Mouse (Mus musculus): ENCODE measurements at regions not wholly inside any gene's neighbourhood (a gene's known extent, or its start where the extent isn't known, plus 50 kb on each side); places are given as distances from the start of the nearest gene placed in this dataset.

DNA sequence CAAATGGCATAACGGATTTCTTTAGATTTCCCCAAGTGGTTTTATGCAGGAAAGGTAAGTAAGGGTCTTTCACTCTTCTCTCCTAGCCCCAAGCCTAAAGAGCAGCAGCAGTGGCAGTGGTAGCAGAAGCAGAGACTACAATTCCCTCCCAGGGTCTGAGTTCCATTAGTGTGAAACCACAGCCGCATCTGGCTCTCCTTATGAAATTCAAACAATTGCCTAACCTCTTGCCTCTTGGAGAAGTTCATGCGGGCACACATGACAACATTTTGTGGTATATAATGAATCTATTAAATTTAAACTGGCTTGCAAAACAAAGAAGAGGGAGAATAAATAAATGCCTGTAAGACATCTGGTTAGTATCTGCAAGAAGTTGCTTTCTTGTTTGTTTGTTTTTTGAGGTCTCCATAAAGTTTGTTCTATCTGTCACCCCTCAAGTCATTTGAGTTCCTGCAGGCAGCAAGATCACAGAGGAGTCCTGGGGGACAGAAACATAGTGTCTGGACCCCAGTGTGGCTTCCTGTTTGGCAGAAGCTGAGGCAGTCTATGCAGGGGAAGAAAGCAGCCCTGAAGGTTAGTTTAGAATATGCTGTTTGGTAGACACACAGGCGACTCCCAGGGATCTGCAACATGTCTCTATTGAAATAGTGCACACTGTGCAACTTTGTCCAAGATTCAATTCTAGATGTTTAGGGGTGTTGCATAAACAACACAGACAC is 578.9 kb downstream of the Kctd12 start:
- DNase-seq (ENCODE audit: low read depth, low spot score): peak; percentile 29

DNA sequence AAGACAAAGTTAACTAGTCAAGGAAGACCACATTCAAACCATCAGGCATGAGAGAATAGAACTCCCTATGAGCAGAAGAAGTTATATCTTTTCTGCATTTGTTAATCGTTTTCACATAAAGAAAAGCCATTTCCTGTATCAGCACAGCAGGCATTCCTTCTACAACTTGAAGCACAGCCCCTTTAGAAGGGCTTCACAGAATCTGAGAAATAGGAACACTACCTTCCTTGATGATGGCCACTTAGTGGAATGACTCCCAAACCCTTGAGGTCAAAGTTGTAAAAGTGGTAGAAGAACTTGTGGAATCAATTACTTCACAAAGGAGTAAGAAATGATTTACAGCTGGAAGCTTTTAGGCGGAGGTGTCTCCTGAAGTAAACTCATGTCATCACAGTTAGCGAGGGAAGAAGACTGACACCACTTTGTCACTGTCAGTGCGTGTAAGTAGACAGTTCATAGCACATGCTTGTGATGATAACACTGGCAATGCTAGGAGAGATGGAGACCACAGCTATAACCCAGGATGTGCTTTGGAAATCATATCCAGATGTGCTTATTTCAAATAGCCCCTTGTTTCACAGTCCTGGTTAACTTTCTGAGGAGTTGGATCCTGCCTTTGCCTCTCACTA is 580.3 kb downstream of the Kctd12 start:
- DNase-seq (ENCODE audit: low read depth, low spot score): peak; percentile 75

DNA sequence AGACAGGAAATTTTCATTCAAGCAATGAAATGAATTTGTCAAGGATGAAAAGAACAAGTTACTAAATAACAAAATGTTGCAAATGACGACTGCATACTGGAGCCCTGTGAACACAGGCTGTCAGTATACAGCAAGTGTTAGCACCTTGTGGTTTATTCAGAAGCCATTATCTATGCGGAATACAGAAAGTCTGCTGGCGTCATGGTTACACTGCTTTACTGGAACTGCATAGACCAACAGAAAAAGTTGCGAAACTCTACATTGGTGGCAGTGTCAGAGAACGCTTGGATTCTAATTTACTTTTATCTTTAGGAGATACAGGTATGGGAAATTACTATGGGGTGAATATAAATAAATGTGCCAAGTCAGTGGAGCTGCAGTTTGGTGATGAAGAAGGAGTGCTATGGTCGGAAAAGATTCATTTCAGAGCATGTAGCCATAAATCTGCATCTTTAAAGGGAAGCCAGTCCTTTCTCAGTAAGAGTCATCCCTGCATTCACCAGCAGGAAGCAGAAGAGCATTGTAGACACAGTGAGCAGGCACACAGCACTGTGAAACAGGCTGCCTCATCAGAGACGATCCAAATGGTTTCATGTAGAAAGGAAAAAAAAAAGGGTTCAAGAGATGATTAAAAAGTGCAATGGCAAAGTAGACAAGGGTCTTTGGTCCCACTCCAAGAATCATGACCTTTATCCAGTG is 586.3 kb downstream of the Kctd12 start:
- no peak for DNase-seq (ENCODE audit: low read depth, low spot score)

DNA sequence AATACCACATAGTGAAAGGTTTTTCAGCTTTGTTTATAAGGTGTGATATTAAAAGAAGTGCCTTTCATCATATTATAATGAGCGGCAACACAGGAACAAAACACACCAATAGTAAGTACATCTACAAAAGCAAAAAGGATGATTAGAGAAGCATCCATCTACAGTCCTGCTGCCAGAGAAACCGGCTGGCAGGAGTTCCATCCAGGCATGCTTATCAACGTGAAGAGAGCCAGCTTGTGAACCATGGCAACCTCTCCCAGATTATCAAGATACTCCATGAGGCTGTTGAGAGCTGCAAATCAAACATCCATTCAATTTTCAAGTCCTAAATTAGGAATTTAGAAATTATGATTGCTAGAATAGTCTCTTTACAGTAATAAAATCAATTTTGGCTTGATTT is 590.1 kb downstream of the Kctd12 start:
- DNase-seq (ENCODE audit: low read depth, low spot score): no peak

DNA sequence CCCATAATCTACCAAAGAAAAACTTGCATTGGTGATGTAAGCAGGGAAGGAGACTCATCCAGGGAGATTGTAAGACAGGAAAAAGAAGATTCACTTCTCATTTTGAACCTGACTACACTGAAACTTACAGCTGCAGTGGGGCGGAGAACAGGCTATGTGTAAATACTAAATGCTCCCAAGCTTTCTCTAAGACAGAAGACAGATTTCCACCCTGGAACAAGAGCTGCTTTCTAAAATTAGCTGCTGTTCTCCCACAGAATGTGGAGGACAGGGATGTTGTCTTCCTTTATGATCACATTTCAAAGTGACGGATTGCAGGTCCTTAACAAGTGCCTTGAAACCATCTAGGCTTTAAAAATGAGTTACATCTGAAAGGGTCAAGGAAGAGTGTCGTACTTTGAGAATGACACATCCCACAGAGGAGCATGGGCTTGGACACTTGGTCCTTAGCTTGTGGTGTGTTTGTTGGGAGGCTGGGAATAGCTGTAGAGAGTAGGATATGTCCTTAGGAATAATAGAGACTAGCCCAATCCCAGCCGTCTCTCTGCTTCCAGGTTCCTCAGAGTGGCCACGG is 609.4 kb downstream of the Kctd12 start:
- DNase-seq (ENCODE audit: low read depth, low spot score): no peak

DNA sequence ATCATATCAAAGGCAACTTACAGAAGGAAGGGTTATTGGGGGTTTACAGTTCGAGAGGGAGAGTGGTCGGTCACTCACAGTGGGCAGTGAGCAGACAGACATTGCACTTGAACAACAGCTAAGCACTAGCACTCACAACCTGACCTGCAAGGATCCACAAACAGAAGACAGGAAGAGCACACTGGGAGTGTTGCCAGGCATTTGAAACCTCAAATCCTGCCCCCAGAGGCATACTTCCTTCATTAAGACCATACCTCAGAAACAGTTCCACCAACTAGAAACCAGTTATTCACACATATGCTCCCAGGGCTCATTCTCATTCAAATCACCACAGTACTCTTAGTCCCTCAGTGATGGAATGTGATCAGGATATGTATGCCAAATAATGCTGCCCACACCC is 620.8 kb downstream of the Kctd12 start:
- no peak for DNase-seq (ENCODE audit: low read depth, low spot score)

DNA sequence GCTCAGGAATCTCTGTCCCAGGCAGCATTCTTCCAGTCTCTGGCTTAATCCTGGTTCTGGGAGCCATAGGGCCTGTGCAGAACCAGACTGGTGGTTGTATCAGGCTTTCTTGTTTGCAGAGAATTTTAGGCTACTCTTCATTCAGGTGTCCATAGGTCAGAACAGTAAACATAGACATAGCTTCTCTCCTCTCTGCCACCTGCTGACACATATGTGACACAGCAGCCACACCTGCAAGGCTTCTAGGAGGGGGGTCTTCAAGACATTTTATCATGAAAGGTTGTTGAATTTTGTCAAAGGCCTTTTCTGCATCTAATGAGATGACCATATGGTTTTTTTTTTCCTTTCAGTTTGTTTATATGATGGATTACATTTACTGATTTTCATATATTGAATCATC is 599.7 kb downstream of the Lmo7 start:
- DNase-seq (ENCODE audit: low read depth, low spot score): no peak

DNA sequence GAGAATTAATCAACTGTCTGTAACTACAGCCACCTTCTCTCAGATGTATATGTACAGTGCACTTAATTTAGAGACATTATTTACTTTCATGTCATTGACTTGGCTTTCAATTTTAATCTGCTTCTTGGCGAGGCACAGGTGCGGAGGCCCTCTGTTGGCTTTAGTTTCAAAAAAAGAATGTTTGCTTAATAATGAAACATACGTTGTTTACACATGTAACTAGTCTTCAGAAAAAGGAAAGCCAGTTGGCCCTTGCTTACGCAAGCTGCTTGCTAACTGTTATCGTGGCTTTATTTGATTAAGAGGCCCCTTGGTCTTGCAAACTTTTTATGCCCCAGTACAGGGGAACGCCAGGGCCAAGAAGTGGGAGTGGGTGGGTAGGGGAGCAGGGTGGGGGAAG is 576.6 kb downstream of the Lmo7 start:
- no peak for DNase-seq (ENCODE audit: low read depth, low spot score)

DNA sequence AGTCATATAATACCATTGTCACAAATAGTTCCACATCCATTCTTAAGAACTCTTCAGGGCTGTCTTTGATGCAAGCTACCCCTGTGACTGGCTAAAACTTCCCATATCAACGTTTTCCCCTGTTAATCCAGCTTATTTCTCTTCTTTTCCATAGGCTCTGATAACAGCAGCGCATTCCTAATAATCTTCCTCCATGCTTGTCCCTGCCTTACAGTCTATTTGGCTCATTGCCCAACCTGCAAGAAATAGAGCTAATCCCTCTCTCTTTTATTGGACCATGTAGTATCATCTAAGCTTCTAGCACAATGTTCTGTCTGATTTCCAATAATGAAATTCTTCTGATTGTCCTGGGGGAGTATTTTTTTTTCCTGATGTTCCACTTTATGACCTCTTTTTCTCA is 573.1 kb downstream of the Lmo7 start:
- no peak for DNase-seq (ENCODE audit: low read depth, low spot score)

DNA sequence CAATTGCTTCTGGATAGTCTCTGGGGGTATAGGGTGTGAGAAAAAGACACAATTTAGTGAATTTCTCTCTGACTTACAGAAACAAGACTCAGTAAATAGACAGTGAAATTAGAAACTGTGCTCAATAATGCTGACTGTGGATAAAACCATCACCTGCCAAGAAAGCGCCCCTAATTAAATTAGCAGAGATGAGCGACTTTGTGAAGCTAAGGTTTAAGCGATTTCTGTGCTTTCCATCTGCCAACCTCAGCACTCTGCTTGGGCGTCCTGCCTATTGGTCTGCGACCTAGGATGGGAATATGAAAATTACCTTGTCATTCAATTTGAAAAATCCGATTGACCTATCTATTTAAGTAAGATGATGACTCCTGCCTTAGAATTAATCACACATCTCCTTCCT is 570.5 kb downstream of the Lmo7 start:
- no peak for DNase-seq (ENCODE audit: low read depth, low spot score)

DNA sequence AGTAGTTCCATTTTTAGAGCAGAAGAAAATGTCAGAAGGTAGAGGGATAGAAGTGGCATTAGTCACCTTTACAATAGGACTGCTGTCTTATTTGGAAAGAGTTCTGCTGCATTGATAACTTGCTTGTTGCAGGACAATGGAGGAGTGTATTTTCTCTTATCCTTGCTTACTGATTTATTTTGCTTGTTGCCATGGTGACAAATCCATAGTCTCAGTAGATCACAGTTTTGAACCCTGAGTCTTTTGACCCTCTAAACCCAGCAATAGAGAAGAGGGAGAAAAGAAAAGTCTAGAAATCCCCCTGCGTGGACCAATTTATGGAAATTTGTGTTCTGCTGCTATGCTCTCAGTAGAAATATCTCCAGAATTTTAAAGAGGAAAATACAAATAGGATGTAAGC is 561.6 kb downstream of the Lmo7 start:
- peak; percentile 13 for DNase-seq (ENCODE audit: low read depth, low spot score)

DNA sequence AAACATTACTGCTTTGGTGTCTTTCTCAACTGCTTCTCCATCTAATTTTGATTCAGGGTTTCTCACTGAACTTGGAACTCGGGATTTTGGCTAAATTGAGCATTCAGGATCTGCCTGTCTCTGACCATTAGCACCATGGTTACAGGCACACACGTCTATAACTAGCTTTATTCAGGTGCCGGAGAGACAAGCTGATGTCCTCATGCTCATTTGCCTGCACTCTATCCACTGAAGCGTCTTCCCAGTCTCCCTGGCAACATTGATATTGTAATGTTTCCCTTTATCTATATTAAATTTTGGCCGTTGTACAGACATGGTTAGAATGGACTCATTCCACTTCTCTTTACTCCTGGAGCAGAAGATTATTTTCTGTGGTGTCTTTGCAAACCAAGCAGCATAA is 520.3 kb downstream of the Lmo7 start:
- DNase-seq (ENCODE audit: low read depth, low spot score): no peak

DNA sequence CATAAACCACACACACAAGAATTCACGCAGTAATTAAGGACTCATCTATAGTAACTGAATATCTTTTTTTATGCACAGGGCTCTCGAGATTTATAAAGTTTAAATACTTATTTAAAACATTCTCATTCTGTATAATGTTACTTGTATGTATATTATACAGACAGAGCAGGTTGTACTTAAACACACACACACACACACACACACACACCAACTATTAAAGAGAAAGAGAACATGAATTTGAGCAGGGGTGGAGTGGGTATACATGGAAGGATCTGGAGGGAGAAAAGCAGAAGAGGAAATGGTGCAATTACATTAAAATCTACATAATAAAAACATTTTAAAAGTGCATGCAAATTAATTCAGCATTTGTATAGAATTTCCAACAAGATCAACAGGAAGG is 518.8 kb downstream of the Lmo7 start:
- DNase-seq (ENCODE audit: low read depth, low spot score): no peak

DNA sequence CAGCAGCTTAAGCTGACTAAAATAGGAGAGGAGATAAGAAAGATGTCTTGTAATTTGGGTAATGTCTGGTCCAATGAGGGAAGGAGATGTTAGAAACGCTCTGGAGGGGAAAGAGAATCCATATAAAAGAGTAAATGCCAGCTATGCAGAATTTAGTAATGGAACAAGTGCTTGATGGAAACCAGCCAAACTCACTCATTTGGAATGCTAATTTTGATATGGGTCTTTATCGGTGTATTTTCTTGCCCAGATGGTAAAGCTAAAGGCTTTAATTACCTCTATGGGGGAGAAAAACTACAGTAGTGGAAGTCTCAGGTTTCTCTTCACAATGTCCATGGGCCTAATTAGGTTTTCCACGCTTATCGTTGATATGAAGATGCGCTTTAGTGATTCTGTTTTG is 518.3 kb downstream of the Lmo7 start:
- DNase-seq (ENCODE audit: low read depth, low spot score): no peak

DNA sequence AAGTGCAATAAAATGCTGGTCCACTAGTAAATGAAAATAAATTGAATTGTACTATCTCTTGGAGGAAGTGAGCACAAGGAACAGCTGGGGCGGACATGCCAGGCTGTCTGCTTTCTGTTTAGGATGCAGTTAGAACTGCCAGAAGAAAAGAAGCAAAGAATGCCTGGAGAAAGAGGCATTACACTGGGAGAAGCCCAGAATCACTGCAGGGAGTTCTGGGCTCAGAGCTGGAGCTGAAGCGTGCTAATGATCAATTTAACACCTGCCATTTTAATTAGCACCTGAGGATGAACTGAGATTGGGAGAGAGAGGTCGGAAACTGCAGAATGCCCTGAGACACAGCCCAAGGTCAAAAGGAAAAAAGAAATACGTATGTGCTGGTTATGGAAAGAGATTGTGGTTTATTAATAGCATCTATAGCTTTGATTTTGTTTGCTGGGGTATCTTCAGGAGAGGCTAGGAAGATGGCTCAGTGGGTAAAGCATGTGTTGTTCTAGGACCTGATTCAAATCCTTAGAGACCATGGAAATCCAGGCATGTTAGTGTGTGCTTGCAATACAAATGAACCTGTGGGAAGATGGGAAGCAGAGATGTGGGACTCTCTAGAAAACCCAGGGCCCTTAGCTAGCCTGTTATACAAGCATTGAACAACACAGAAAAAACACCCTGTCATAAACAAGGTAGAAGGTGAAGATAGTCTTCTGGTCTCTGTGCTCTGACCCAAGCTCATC is 514.2 kb downstream of the Lmo7 start:
- no peak for DNase-seq (ENCODE audit: low read depth, low spot score)

DNA sequence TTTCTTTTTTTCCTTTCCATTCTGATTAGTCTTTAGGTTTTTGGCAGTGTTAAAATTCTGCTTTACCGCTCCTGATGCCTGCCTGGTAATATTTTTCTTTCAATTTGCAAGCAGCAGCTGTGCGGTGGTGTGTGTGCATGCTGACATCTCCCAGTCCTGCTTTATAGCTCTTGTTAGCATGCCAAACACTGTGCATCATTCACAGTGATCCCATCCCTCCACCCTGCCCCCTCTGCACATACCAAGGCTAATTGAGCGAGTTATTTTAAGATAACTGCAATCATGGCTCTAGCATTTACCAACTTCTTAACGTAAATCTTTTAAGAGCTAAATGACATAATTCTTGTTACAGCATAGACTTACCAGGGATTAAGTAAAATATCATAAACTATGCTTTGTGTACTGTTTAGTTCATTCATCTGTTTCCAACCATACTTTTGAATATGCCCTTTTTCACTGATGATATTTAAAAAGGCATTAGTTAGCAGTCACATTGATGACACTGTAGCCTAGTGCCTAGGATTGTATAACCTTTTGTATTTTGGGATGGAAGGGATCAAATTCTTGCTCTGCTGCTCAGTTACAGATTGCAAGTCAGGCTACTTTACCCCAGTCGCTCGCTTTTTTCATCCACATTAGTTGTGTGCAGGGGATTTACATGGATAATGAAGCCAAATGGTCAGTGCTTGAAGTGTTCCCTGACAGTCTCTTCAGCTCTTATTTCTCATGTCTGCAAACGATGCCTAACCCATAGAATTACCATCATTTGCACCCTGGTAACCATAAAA is 487.0 kb downstream of the Lmo7 start:
- peak; percentile 31 for DNase-seq (ENCODE audit: low read depth, low spot score)

DNA sequence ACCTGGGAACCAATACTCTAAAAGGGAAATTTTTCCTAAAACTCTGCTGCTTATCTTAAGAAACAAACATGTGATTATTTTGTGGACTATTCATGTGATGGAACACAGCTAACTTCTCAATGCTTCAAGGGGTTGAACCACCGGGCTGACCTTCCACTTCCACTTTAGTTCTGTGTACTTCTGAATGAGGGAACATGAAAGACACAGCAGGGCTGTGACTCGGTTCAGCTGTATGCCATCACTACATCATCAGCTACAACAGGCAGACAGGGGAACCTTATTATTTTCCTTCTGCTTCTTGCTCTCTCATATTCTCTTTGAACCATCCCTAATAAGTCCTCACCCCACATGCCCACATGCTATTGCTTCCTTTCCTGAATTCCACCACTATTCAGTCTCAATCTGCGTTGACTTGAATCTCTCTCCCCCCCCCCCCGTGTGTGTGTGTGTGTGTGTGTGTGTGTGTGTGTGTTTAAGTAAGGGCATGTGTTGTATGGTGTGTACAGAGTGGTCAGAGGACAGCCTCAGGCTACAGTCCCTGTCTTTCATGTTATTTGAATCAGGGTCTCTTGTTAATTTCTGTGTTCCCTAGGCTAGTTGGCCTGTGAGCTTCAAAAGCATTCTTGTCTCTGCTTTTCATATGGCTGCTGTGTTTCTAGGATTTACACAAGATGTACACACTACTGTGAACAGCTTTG is 485.7 kb downstream of the Lmo7 start:
- no peak for DNase-seq (ENCODE audit: low read depth, low spot score)

DNA sequence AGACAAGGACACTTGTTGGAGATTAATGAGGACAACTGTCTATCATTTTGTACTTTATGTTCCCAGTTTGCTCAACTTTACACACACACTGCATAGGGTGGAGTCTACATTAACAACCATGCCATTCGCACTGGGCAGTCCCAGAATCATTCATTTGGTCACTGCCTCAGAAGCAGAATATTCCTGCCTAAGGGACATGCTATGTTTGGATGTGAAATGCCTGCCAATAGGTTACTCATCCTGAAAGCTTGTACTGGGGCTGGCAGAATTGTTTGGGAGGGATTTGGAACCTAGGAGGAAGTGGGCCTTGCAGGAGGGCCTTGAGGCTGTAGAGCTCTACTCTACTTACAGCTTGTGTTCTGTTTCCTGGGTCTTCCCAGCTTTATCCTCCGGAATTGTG is 482.3 kb downstream of the Lmo7 start:
- no peak for DNase-seq (ENCODE audit: low read depth, low spot score)

DNA sequence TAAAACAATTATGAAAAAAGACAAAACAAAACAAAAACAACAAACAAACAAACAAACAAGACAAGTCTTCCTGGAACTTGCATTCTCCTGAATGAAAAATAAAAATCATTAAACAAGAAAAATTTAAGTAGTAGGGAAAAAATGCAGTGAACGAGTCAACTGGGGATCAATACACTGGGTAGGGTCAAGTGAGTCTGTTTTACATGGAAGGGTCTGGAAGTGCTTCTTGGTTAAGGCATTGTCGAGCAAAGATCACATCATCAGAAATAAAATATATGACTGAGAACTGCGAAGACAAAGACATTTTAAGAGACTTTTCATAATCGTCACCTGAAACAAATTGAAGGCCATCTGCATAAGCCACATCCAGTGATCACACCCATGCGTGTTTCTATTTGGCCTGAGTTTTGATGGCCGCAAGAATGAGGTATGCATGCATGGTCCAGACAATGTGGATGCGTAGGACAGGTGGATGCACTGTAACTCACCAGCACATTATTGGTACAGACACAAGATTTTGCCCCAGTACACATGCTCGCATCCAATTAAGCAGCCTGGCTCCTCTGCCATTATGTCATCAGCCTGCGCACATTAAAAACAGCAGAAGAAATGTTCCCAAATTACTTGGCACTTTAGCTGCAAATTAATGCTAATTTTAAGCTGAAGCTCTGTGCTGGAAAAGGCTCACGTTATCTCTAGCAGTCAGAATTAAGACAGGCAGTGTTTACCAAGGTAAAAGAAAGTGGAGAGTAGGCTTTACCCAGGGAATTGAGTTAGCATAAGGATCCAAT is 475.3 kb downstream of the Lmo7 start:
- no peak for DNase-seq (ENCODE audit: low read depth, low spot score)

DNA sequence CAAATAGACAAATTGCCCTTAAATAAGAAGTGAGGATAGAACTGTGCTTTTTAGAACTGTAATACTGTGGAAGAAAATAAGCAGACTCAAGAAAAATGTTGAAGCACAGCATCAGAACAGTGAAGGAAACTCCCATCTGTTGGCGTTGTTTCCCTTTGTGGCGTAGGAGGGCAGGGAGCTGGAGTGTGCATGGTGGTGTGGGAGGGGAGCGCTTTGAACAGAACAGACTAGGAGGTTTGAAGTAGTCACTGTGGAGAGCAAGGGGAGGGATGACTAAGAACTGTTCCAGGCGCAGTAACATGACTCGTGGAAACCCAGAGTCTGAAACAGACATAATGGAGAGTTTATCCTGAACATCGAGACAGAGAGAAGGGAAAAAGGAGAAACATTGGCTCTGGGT is 469.7 kb downstream of the Lmo7 start:
- DNase-seq (ENCODE audit: low read depth, low spot score): no peak
